Mouse (Mus musculus): ENCODE results near the gene Ssbp2. TPM values are rescaled to one million over a fixed set of nuclear protein-coding genes. Genes with fewer than 3 reads are reported as not detected.

Ssbp2 gene
- polyA plus RNA-seq, 1 experiment from 2014 or later = 112 TPM

- H3K36me3 ChIP-seq (ENCODE audit: control insufficient read depth, insufficient read depth, low read length) = no peaks in the 10 kb centered on the region
- 60% methylated on average over 2 of the region's 2 CpGs for WGBS
- H3K4me2 ChIP-seq (ENCODE audit: low read length) = no peak overlapping the region
- no peak overlapping the region for H3K27ac ChIP-seq (replicated peaks in 1 of 2; ENCODE audit: control insufficient read depth in 1 of 2, insufficient read depth in 1 of 2, low read depth in 2 of 2, low read length in 2 of 2)
- H3K9me3 ChIP-seq (ENCODE audit: control insufficient read depth, low read length) = no peaks in the 10 kb centered on the region
- H3K4me3 ChIP-seq (ENCODE audit: control insufficient read depth in 1 of 2, insufficient read depth in 1 of 2, low read depth in 1 of 2, low read length in 2 of 2) = no peak overlapping the region
- no peak for ATAC-seq (ENCODE audit: insufficient number of reproducible peaks, insufficient read depth, low FRiP score, low read depth)
- peaks cover 8 to 20% of the 10 kb centered on the region in 2 experiments for H3K4me1 ChIP-seq (ENCODE audit: control insufficient read depth in 2 of 2, insufficient read depth in 2 of 2, low read length in 2 of 2)
- H3K9ac ChIP-seq (ENCODE audit: low read length) = no peak overlapping the region
- no peaks in the 10 kb centered on the region for H3K27me3 ChIP-seq (ENCODE audit: control insufficient read depth, insufficient read depth, low read length)
These were observed 4.0 kb upstream of the Ssbp2 start for GRCm38 (mm10) chr13:91456041-91456440.

DNA sequence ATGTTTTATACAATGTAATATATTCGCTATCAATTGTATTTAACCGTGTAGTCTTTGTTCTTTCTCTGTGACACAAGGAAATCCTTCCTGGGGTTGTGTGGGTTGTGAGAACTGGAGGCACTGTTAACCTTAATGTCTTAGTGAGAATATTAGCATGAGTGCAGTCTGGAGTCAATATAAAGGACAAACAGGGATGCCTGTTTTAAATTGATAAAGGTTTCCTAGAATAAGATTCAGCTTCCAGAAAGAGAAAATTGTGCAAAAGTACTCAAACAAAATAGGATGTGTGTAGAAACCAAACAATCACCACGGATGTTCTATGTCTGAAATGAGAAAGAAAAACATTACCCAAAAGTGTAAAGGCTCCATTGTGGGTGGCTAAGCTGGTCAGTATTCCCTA lies 3.3 kb upstream of the Ssbp2 start:
- H3K9me3 ChIP-seq (ENCODE audit: control insufficient read depth, low read length) = no peaks in the 10 kb centered on the region
- no peaks in the 10 kb centered on the region for H3K36me3 ChIP-seq (ENCODE audit: control insufficient read depth, insufficient read depth, low read length)
- H3K27ac ChIP-seq (replicated peaks in 1 of 2; ENCODE audit: control insufficient read depth in 1 of 2, insufficient read depth in 1 of 2, low read depth in 2 of 2, low read length in 2 of 2) = no peak overlapping the region
- no peaks in the 10 kb centered on the region for H3K27me3 ChIP-seq (ENCODE audit: control insufficient read depth, insufficient read depth, low read length)
- H3K9ac ChIP-seq (ENCODE audit: low read length) = no peak overlapping the region
- 71% methylated on average over 3 of the region's 3 CpGs for WGBS
- H3K4me3 ChIP-seq (ENCODE audit: control insufficient read depth in 1 of 2, insufficient read depth in 1 of 2, low read depth in 1 of 2, low read length in 2 of 2) = no peak overlapping the region
- ATAC-seq (ENCODE audit: insufficient number of reproducible peaks, insufficient read depth, low FRiP score, low read depth) = no peak
- H3K4me1 ChIP-seq (ENCODE audit: control insufficient read depth in 2 of 2, insufficient read depth in 2 of 2, low read length in 2 of 2) = peaks cover 8 to 20% of the 10 kb centered on the region in 2 experiments
- no peak overlapping the region for H3K4me2 ChIP-seq (ENCODE audit: low read length)

DNA sequence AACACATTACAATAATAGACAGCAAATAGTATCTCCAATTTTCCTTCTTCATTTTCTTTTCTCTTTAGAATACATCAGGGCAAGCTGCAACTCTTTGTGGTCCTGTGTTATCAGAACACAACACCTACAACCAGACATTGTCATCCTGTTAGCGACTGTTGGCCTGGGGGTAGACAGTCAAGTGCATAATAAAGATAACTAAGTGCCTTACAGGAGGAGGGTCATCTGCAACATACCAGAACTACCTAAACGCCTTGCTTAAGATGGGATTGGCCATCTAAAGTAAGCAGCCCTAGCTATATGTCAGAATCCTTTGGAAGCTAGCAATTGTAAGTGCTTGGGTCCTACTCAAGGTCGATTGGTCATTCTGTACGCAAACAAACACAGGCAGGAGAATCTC lies 2.1 kb upstream of the Ssbp2 start:
- no peak overlapping the region for H3K9ac ChIP-seq (ENCODE audit: low read length)
- H3K4me2 ChIP-seq (ENCODE audit: low read length) = no peak overlapping the region
- H3K27ac ChIP-seq (replicated peaks in 1 of 2; ENCODE audit: control insufficient read depth in 1 of 2, insufficient read depth in 1 of 2, low read depth in 2 of 2, low read length in 2 of 2) = no peak overlapping the region
- no peaks in the 10 kb centered on the region for H3K9me3 ChIP-seq (ENCODE audit: control insufficient read depth, low read length)
- ATAC-seq (ENCODE audit: insufficient number of reproducible peaks, insufficient read depth, low FRiP score, low read depth) = no peak
- peaks cover 8 to 26% of the 10 kb centered on the region in 2 experiments for H3K4me1 ChIP-seq (ENCODE audit: control insufficient read depth in 2 of 2, insufficient read depth in 2 of 2, low read length in 2 of 2)
- no peak overlapping the region for H3K4me3 ChIP-seq (ENCODE audit: control insufficient read depth in 1 of 2, insufficient read depth in 1 of 2, low read depth in 1 of 2, low read length in 2 of 2)
- H3K27me3 ChIP-seq (ENCODE audit: control insufficient read depth, insufficient read depth, low read length) = no peaks in the 10 kb centered on the region
- no peaks in the 10 kb centered on the region for H3K36me3 ChIP-seq (ENCODE audit: control insufficient read depth, insufficient read depth, low read length)
- 35% methylated on average over 4 of the region's 4 CpGs for WGBS

- H3K9ac ChIP-seq (ENCODE audit: low read length) = no peak overlapping the region; the same call in 1 of the 2 replicates
- no peak overlapping the region for H3K4me2 ChIP-seq (ENCODE audit: low read length)
- H3K27me3 ChIP-seq (ENCODE audit: control insufficient read depth, insufficient read depth, low read length) = no peaks in the 10 kb centered on the region
- H3K4me1 ChIP-seq (ENCODE audit: control insufficient read depth in 2 of 2, insufficient read depth in 2 of 2, low read length in 2 of 2) = peaks cover 8 to 29% of the 10 kb centered on the region in 2 experiments
- WGBS = 54% methylated on average over 4 of the region's 4 CpGs
- no peak overlapping the region for H3K4me3 ChIP-seq (ENCODE audit: control insufficient read depth in 1 of 2, insufficient read depth in 1 of 2, low read depth in 1 of 2, low read length in 2 of 2)
- ATAC-seq (ENCODE audit: insufficient number of reproducible peaks, insufficient read depth, low FRiP score, low read depth) = no peak
- H3K36me3 ChIP-seq (ENCODE audit: control insufficient read depth, insufficient read depth, low read length) = no peaks in the 10 kb centered on the region
- no peaks in the 10 kb centered on the region for H3K9me3 ChIP-seq (ENCODE audit: control insufficient read depth, low read length)
- peak overlapping the region; percentile 96 to 97; a peak in 3 of 4 replicates for H3K27ac ChIP-seq (replicated peaks in 1 of 2; ENCODE audit: control insufficient read depth in 1 of 2, insufficient read depth in 1 of 2, low read depth in 2 of 2, low read length in 2 of 2)
These were observed 594 bp upstream of the Ssbp2 start for GRCm38 (mm10) chr13:91459489-91459888.

DNA sequence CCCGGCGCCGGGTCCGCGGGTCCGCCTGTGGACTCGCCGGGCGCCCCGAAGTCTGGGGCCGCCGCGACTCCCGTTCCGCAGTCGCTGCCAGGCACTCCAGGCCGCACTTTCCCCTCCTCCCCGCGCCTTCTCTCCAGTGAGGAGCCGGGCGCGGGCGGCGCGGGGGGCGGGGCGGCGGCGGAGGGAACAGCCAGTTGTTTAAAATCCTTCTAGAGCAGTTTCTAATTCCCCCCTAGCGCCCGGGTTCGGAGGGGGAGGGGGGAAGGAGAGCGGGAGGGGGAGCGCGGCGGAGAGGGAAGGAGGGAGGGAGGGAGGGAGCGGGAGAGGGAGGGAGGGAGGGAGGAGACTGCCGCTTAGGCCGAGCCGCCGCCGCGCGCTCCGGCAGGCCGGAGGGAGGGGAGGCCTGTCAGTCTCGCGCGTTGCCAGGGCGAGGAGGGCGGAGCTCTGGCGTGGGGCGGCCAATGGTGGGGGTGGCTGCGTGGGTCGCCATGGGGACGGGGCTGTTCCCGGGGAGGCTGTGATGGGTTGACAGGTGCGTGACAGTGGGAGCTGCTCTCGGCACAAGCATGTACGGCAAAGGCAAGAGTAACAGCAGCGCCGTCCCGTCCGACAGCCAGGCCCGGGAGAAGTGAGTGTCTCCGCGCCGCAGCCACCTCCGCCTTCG lies 670 bp downstream of the Ssbp2 start:
- ATAC-seq (ENCODE audit: insufficient number of reproducible peaks, insufficient read depth, low FRiP score, low read depth) = peak; percentile 98
- under 1% methylated on average over 34 of the region's 70 CpGs for WGBS
- Histone ChIP-seq H3K4me1 (ENCODE audit: control insufficient read depth in 2 of 2, insufficient read depth in 2 of 2, low read length in 2 of 2) (peaks cover 8 to 27% of the 10 kb centered on the region in 2 experiments), H3K27me3 (ENCODE audit: control insufficient read depth, insufficient read depth, low read length) (no peaks in the 10 kb centered on the region), H3K4me2 (ENCODE audit: low read length) (peak overlapping the region; percentile 84), H3K4me3 (ENCODE audit: control insufficient read depth in 1 of 2, insufficient read depth in 1 of 2, low read depth in 1 of 2, low read length in 2 of 2) (peak overlapping the region; percentile 82 to 87), H3K9ac (ENCODE audit: low read length) (peak overlapping the region; percentile 95), H3K36me3 (ENCODE audit: control insufficient read depth, insufficient read depth, low read length) (no peaks in the 10 kb centered on the region), H3K27ac (replicated peaks in 1 of 2; ENCODE audit: control insufficient read depth in 1 of 2, insufficient read depth in 1 of 2, low read depth in 2 of 2, low read length in 2 of 2) (peak overlapping the region; percentile 96 to 97), H3K9me3 (ENCODE audit: control insufficient read depth, low read length) (no peaks in the 10 kb centered on the region)

DNA sequence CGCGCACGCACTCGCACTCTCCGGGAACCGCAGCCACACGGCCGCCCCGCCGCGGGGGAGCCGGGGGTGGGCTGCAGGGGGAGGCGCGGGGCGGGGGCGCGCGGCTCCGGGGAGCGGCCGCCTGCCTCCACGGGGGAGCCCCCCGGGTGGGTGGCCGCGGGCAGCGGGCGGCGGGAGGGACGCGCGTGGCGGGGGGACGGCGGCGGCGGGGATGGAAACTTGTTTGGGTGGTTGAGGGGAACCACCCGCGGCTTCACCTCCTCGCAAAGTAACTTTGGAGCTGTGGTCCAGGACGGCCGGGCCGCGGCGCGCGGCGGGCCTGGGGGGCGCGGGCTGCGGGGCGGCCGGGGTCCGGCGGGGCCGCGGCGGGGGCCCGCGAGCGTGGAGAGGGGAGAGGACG lies 1.2 kb downstream of the Ssbp2 start:
- peak overlapping the region; percentile 79 to 87 for H3K4me3 ChIP-seq (ENCODE audit: control insufficient read depth in 1 of 2, insufficient read depth in 1 of 2, low read depth in 1 of 2, low read length in 2 of 2)
- no peaks in the 10 kb centered on the region for H3K36me3 ChIP-seq (ENCODE audit: control insufficient read depth, insufficient read depth, low read length)
- H3K9me3 ChIP-seq (ENCODE audit: control insufficient read depth, low read length) = no peaks in the 10 kb centered on the region
- H3K4me1 ChIP-seq (ENCODE audit: control insufficient read depth in 2 of 2, insufficient read depth in 2 of 2, low read length in 2 of 2) = peaks cover 8 to 27% of the 10 kb centered on the region in 2 experiments
- no peak for ATAC-seq (ENCODE audit: insufficient number of reproducible peaks, insufficient read depth, low FRiP score, low read depth)
- H3K9ac ChIP-seq (ENCODE audit: low read length) = peak overlapping the region; percentile 95
- H3K4me2 ChIP-seq (ENCODE audit: low read length) = peak overlapping the region; percentile 83
- H3K27ac ChIP-seq (replicated peaks in 1 of 2; ENCODE audit: control insufficient read depth in 1 of 2, insufficient read depth in 1 of 2, low read depth in 2 of 2, low read length in 2 of 2) = peak overlapping the region; percentile 65 to 95
- 1% methylated on average over 43 of the region's 61 CpGs for WGBS
- H3K27me3 ChIP-seq (ENCODE audit: control insufficient read depth, insufficient read depth, low read length) = no peaks in the 10 kb centered on the region

- Histone ChIP-seq H3K9ac (ENCODE audit: low read length) (peak overlapping the region; percentile 95), H3K36me3 (ENCODE audit: control insufficient read depth, insufficient read depth, low read length) (no peaks in the 10 kb centered on the region), H3K4me1 (ENCODE audit: control insufficient read depth in 2 of 2, insufficient read depth in 2 of 2, low read length in 2 of 2) (peaks cover 8 to 27% of the 10 kb centered on the region in 2 experiments), H3K27me3 (ENCODE audit: control insufficient read depth, insufficient read depth, low read length) (no peaks in the 10 kb centered on the region), H3K4me2 (ENCODE audit: low read length) (peak overlapping the region; percentile 83), H3K9me3 (ENCODE audit: control insufficient read depth, low read length) (no peaks in the 10 kb centered on the region), H3K4me3 (ENCODE audit: control insufficient read depth in 1 of 2, insufficient read depth in 1 of 2, low read depth in 1 of 2, low read length in 2 of 2) (peak overlapping the region; percentile 79 to 87), H3K27ac (replicated peaks in 1 of 2; ENCODE audit: control insufficient read depth in 1 of 2, insufficient read depth in 1 of 2, low read depth in 2 of 2, low read length in 2 of 2) (peak overlapping the region; percentile 28 to 95)
- no peak for ATAC-seq (ENCODE audit: insufficient number of reproducible peaks, insufficient read depth, low FRiP score, low read depth)
- WGBS = under 1% methylated on average over 59 of the region's 77 CpGs
These were observed 1.7 kb downstream of the Ssbp2 start for GRCm38 (mm10) chr13:91461711-91462351.

All from heart, embryonic 14.5 days (tissue).